Mouse (Mus musculus): ENCODE data around the gene Nos1ap. TPM values are rescaled to one million over a fixed set of nuclear protein-coding genes. Genes with fewer than 3 reads are reported as not detected.

Gene Nos1ap
- polyA plus RNA-seq, 1 experiment from 2014 or later, result 26.9 TPM

DNA sequence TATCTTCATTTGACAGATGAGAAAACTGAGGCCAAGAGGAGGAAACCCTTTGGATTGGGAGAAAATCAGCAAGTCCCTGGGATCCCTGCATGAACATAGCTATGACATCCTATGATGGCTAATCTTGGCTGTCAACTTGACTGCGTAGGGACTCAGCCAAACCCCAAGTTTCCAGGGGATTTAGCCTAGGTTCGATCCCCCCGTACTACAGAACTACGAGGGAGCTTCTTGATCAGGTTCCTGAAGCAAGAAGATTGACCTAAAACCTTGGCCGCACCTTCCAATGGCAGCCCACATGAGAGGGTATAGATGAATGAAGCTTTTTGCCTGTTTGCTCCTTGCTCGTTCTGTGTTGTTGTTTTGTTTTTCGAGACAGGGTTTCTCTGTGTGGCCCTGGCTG is 4.9 kb upstream of the Nos1ap start:
- H3K4me2 ChIP-seq (ENCODE audit: low read length), result no peak overlapping the region
- no peak overlapping the region for H3K27ac ChIP-seq (ENCODE audit: low read length)
- H3K27me3 ChIP-seq (replicated peaks; ENCODE audit: control insufficient read depth, insufficient read depth, low read length), result no peaks in the 10 kb centered on the region
- ATAC-seq, result no peak
- H3K4me1 ChIP-seq (replicated peaks; ENCODE audit: control insufficient read depth, insufficient read depth, low read length), result 0 out of 2 replicates have a peak, but pooled peaks cover 2% of the 10 kb centered on the region
- no peak overlapping the region for H3K9ac ChIP-seq (replicated peaks; ENCODE audit: low read depth, low read length)
- no peaks in the 10 kb centered on the region for H3K36me3 ChIP-seq (ENCODE audit: control insufficient read depth, insufficient read depth)
- H3K4me3 ChIP-seq (replicated peaks; ENCODE audit: low read length), result no peak overlapping the region
- over 99% methylated on average over 7 of the region's 7 CpGs for WGBS
- no peaks in the 10 kb centered on the region; the same call in 1 of the 2 replicates for H3K9me3 ChIP-seq (ENCODE audit: control insufficient read depth, low read length)

DNA sequence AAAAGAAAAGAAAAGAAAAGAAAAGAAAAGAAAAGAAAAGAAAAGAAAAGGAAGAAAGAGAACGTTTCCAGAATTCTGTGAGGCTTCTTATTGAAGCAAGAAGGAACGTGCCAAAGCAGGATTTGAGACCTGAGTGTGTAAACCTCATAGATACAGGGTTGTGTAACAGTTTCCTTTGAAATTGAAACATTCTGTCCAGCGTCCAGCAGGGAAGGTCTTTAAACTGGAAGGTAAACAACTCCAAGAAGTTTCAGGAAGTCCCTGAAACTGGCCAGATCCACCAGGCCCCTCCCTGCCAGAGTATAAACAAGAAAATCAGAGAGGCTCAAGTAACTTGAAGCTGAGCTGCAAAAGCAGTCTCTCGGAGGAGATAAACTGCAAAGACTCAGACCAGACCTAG is 870 bp upstream of the Nos1ap start:
- ATAC-seq, result no peak
- H3K27me3 ChIP-seq (replicated peaks; ENCODE audit: control insufficient read depth, insufficient read depth, low read length), result no peaks in the 10 kb centered on the region
- no peak overlapping the region for H3K4me2 ChIP-seq (ENCODE audit: low read length)
- no peak overlapping the region for H3K4me3 ChIP-seq (replicated peaks; ENCODE audit: low read length)
- no peak overlapping the region for H3K27ac ChIP-seq (ENCODE audit: low read length)
- WGBS, result 32% methylated on average over 4 of the region's 4 CpGs
- H3K4me1 ChIP-seq (replicated peaks; ENCODE audit: control insufficient read depth, insufficient read depth, low read length), result peaks cover 26% of the 10 kb centered on the region
- H3K9me3 ChIP-seq (ENCODE audit: control insufficient read depth, low read length), result peaks cover under 1% of the 10 kb centered on the region; the same call in 1 of the 2 replicates
- no peak overlapping the region for H3K9ac ChIP-seq (replicated peaks; ENCODE audit: low read depth, low read length)
- H3K36me3 ChIP-seq (ENCODE audit: control insufficient read depth, insufficient read depth), result 0 out of 2 replicates have a peak, but pooled peaks cover 2% of the 10 kb centered on the region

DNA sequence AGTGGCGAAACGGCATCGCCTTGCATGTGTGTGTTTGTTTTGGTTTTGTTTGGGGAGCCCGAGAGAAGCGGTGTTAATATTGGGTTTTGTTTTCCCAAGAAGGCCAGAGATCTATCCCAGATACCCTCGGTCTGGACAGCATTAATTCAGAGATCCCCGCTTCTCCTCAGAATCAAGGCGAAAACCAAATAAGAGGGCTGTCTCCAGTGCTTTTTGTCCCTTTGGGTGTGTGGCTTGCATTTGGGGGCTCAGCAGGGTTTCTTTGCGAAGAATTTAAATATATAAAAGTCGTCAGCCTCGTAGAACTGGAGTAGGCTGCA is 340 bp upstream of the Nos1ap start:
- under 1% methylated on average over 11 of the region's 11 CpGs for WGBS
- H3K4me2 ChIP-seq (ENCODE audit: low read length), result peak overlapping the region; percentile 98
- H3K27me3 ChIP-seq (replicated peaks; ENCODE audit: control insufficient read depth, insufficient read depth, low read length), result no peaks in the 10 kb centered on the region
- 0 out of 2 replicates have a peak, but pooled peaks cover 2% of the 10 kb centered on the region for H3K36me3 ChIP-seq (ENCODE audit: control insufficient read depth, insufficient read depth)
- H3K9me3 ChIP-seq (ENCODE audit: control insufficient read depth, low read length), result peaks cover 3% of the 10 kb centered on the region; the same call in 1 of the 2 replicates
- peaks cover 26% of the 10 kb centered on the region for H3K4me1 ChIP-seq (replicated peaks; ENCODE audit: control insufficient read depth, insufficient read depth, low read length)
- H3K27ac ChIP-seq (ENCODE audit: low read length), result peak overlapping the region; percentile 69
- peak overlapping the region; percentile 98 for H3K9ac ChIP-seq (replicated peaks; ENCODE audit: low read depth, low read length)
- peak overlapping the region; percentile 95 for H3K4me3 ChIP-seq (replicated peaks; ENCODE audit: low read length)
- ATAC-seq, result peak; percentile 6; the same call in 1 of the 2 replicates

DNA sequence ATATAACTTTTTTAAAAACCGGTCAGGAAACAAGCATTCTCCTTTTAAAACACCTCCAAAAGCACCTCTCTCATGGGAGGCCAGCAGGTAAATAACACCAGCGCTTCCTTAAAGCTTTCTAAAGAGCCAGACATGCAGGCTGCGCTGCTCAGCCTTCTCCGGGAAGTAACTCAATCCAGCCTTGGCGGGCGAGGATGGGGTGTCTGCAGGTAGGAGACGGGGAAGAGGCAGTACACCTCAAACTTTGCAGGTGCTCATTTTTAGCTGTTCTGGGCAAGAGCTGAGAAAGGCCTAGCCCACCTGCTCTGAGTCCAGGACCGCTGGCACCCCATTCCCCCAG is 812 bp downstream of the Nos1ap start:
- peaks cover 3% of the 10 kb centered on the region; the same call in 1 of the 2 replicates for H3K9me3 ChIP-seq (ENCODE audit: control insufficient read depth, low read length)
- under 1% methylated on average over 8 of the region's 8 CpGs for WGBS
- peak overlapping the region; percentile 98 for H3K9ac ChIP-seq (replicated peaks; ENCODE audit: low read depth, low read length)
- ATAC-seq, result peak; percentile 11; the same call in 1 of the 2 replicates
- peak overlapping the region; percentile 98 for H3K4me2 ChIP-seq (ENCODE audit: low read length)
- H3K4me1 ChIP-seq (replicated peaks; ENCODE audit: control insufficient read depth, insufficient read depth, low read length), result peaks cover 26% of the 10 kb centered on the region
- peak overlapping the region; percentile 95 for H3K4me3 ChIP-seq (replicated peaks; ENCODE audit: low read length)
- 0 out of 2 replicates have a peak overlapping the region, but pooled peaks have one; percentile 11 for H3K27ac ChIP-seq (ENCODE audit: low read length)
- no peaks in the 10 kb centered on the region for H3K27me3 ChIP-seq (replicated peaks; ENCODE audit: control insufficient read depth, insufficient read depth, low read length)
- 0 out of 2 replicates have a peak, but pooled peaks cover 2% of the 10 kb centered on the region for H3K36me3 ChIP-seq (ENCODE audit: control insufficient read depth, insufficient read depth)

DNA sequence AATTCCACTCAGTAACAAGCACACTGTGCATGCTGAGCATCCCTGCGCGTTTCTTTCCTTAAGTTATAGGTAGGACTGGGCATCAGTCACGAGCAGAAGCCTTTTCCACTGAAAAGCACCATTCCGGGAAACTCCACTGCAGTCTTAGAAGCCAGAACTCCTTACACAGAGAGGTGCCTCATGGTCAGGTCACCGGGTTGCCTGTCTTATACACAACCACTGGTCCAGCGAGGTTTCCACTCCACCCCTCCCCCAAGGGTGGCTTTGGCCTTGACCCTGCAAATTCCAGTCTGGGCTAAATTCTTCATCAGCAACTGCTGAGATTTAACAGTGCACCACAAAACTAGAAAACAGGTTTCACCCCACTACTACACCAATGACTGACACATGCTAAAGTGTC is 1.3 kb downstream of the Nos1ap start:
- H3K4me1 ChIP-seq (replicated peaks; ENCODE audit: control insufficient read depth, insufficient read depth, low read length), result peaks cover 26% of the 10 kb centered on the region
- 25% methylated on average over 6 of the region's 6 CpGs for WGBS
- H3K4me3 ChIP-seq (replicated peaks; ENCODE audit: low read length), result peak overlapping the region; percentile 95
- 0 out of 2 replicates have a peak overlapping the region, but pooled peaks have one; percentile 2 for H3K9ac ChIP-seq (replicated peaks; ENCODE audit: low read depth, low read length)
- H3K27ac ChIP-seq (ENCODE audit: low read length), result no peak overlapping the region
- peaks cover 3% of the 10 kb centered on the region; the same call in 1 of the 2 replicates for H3K9me3 ChIP-seq (ENCODE audit: control insufficient read depth, low read length)
- H3K27me3 ChIP-seq (replicated peaks; ENCODE audit: control insufficient read depth, insufficient read depth, low read length), result no peaks in the 10 kb centered on the region
- H3K4me2 ChIP-seq (ENCODE audit: low read length), result peak overlapping the region; percentile 98
- no peak for ATAC-seq
- H3K36me3 ChIP-seq (ENCODE audit: control insufficient read depth, insufficient read depth), result 0 out of 2 replicates have a peak, but pooled peaks cover 2% of the 10 kb centered on the region

DNA sequence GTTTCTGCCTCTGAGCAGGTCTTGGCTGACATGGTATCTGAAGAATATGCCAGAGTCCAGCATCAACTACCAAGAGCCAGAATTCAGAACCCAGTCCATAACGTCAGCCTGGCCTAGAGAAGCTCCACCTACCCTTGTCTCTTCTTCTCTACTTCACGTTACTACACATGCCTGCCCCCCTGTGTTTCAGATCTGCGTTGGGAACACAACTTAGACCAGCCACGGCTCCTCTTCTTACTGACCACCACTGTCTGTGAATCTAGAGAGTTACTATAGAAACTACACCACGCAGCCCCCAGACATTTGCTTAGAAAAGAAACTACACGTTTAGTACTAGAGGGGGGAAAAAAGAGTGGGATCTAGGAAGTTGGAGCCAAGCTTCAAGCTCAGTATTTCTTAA is 2.9 kb downstream of the Nos1ap start:
- 71% methylated on average over 6 of the region's 6 CpGs for WGBS
- no peak overlapping the region for H3K27ac ChIP-seq (ENCODE audit: low read length)
- H3K4me3 ChIP-seq (replicated peaks; ENCODE audit: low read length), result no peak overlapping the region
- no peak overlapping the region for H3K9ac ChIP-seq (replicated peaks; ENCODE audit: low read depth, low read length)
- peak overlapping the region; percentile 5; the same call in 1 of the 2 replicates for H3K4me2 ChIP-seq (ENCODE audit: low read length)
- H3K9me3 ChIP-seq (ENCODE audit: control insufficient read depth, low read length), result peaks cover 3% of the 10 kb centered on the region; the same call in 1 of the 2 replicates
- H3K4me1 ChIP-seq (replicated peaks; ENCODE audit: control insufficient read depth, insufficient read depth, low read length), result peaks cover 25% of the 10 kb centered on the region
- no peaks in the 10 kb centered on the region for H3K27me3 ChIP-seq (replicated peaks; ENCODE audit: control insufficient read depth, insufficient read depth, low read length)
- H3K36me3 ChIP-seq (ENCODE audit: control insufficient read depth, insufficient read depth), result 0 out of 2 replicates have a peak, but pooled peaks cover 2% of the 10 kb centered on the region
- ATAC-seq, result no peak

DNA sequence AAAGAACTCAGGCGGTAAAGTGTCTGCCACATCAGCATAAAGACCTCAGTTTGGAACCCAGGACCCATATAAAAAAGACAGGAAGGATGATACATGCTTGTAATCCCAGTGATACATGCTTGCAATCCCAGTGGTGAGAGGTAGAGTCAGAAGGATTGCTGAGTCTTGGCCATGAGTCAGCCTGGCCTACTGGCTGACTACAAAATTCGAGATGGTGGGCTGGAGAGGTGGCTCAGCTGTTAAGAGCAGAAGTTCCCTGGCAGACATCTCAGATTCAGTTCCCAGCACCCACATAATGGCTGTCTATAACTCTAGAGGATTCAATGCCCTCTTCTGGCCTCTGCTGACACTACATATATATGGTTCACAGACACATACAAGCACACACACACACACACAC is 5.7 kb downstream of the Nos1ap start:
- H3K36me3 ChIP-seq (ENCODE audit: control insufficient read depth, insufficient read depth), result 0 out of 2 replicates have a peak, but pooled peaks cover 2% of the 10 kb centered on the region
- no peaks in the 10 kb centered on the region for H3K27me3 ChIP-seq (replicated peaks; ENCODE audit: control insufficient read depth, insufficient read depth, low read length)
- H3K9ac ChIP-seq (replicated peaks; ENCODE audit: low read depth, low read length), result no peak overlapping the region
- no peak overlapping the region for H3K27ac ChIP-seq (ENCODE audit: low read length)
- peaks cover 23% of the 10 kb centered on the region for H3K4me1 ChIP-seq (replicated peaks; ENCODE audit: control insufficient read depth, insufficient read depth, low read length)
- 94% methylated on average over 2 of the region's 2 CpGs for WGBS
- peaks cover 3% of the 10 kb centered on the region; the same call in 1 of the 2 replicates for H3K9me3 ChIP-seq (ENCODE audit: control insufficient read depth, low read length)
- H3K4me3 ChIP-seq (replicated peaks; ENCODE audit: low read length), result no peak overlapping the region
- H3K4me2 ChIP-seq (ENCODE audit: low read length), result no peak overlapping the region
- no peak for ATAC-seq

DNA sequence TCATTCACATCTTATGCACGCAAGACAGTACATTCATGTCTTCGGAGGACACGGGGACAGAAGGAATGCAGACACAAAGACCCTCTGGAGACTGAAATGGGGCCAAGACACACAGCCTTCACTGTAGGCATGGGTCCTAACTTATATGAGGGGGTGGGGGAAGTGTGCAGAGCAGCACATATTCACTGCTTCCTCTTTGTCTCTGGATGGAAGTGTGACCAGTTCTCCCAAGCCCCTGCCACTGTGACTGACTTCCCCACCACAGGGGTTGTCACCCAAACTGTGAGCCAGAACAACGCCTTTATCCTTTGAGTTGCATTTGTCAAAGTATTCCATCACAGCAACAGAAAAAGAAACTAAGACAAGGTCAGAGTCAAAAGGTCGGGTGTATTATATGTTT is 7.3 kb downstream of the Nos1ap start:
- no peak for ATAC-seq
- Histone ChIP-seq H3K4me3 (replicated peaks; ENCODE audit: low read length) (no peak overlapping the region), H3K27ac (ENCODE audit: low read length) (no peak overlapping the region), H3K9me3 (ENCODE audit: control insufficient read depth, low read length) (peaks cover 3% of the 10 kb centered on the region; the same call in 1 of the 2 replicates), H3K9ac (replicated peaks; ENCODE audit: low read depth, low read length) (no peak overlapping the region), H3K4me1 (replicated peaks; ENCODE audit: control insufficient read depth, insufficient read depth, low read length) (peaks cover 11% of the 10 kb centered on the region; the same call in 1 of the 2 replicates), H3K27me3 (replicated peaks; ENCODE audit: control insufficient read depth, insufficient read depth, low read length) (no peaks in the 10 kb centered on the region), H3K36me3 (ENCODE audit: control insufficient read depth, insufficient read depth) (0 out of 2 replicates have a peak, but pooled peaks cover 2% of the 10 kb centered on the region), H3K4me2 (ENCODE audit: low read length) (no peak overlapping the region)
- 88% methylated on average over 5 of the region's 5 CpGs for WGBS

DNA sequence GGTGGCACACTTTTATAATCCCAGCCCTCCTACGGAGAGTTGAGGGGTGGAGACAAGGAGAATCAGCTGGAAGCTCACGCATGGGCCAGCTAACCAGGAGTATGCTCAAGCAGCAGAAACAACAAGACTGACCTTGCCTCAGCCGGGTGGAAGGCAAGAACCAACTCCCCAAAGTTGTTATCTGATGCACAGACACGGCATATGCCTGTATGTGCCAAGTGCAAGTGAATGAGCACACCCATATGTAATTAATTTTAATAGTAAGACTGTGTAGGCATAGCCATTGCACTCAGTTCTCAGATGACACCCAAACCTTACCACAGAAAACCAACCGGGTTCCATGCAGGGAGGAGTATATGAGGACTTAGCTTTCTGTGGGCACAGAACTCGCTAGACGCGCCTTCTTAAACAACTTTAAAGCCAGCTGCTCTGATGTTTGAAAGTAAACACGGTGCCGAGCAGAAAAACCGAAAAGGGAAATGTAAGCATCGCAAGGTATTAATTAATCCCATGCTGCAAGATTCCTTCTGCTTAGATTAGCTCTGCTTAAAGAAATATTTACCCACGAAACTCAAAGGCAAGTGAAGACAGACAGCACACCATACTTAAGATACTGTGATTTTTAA is 9.1 kb downstream of the Nos1ap start:
- Histone ChIP-seq H3K4me3 (replicated peaks; ENCODE audit: low read length) (no peak overlapping the region), H3K4me1 (replicated peaks; ENCODE audit: control insufficient read depth, insufficient read depth, low read length) (peaks cover 4% of the 10 kb centered on the region; the same call in 1 of the 2 replicates), H3K27ac (ENCODE audit: low read length) (no peak overlapping the region), H3K36me3 (ENCODE audit: control insufficient read depth, insufficient read depth) (0 out of 2 replicates have a peak, but pooled peaks cover under 1% of the 10 kb centered on the region), H3K27me3 (replicated peaks; ENCODE audit: control insufficient read depth, insufficient read depth, low read length) (no peaks in the 10 kb centered on the region), H3K4me2 (ENCODE audit: low read length) (no peak overlapping the region), H3K9me3 (ENCODE audit: control insufficient read depth, low read length) (peaks cover 3% of the 10 kb centered on the region; the same call in 1 of the 2 replicates), H3K9ac (replicated peaks; ENCODE audit: low read depth, low read length) (no peak overlapping the region)
- 57% methylated on average over 13 of the region's 13 CpGs for WGBS
- ATAC-seq, result no peak

Data from forebrain, embryonic 16.5 days (tissue).